ENCODE assay signal across 8 mouse cellular contexts in the genomic region with DNA sequence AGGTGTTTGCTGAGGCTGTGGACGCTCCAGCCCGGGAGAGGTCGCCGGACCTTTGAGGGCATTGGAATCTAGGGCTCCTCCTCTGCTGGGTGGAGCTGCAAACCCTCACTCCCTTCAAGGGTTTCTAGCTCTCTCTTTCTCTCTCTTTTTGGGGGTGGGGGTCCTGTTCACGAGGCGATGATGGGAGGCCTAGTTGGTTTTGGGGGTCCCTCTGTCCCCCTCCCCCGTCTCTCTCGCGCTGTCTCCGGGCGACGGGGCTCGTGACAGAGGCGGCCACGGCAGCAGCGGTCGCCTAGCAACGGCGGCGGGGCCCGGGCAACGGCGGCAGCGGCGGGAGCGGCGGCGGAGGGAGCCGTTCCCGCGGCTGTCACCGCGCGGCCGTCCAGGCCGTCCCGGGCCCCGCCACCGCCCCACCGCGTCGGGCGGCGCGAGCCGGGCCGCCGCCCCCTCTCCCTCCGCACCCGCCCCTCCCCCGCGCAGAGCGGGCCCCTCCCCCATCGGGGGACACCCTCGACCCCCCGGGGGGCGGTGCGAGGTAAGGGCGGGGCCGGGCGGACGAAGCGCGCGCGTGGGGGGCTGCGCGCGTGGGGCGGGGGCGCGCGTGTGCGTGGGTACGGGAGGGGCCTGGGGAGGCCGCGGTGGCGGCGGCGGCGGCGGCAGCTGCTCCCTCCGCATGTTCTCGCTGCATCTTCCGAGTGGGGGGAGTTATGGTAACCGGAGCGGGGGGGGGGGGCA. TPM values are rescaled to one million over a fixed set of nuclear protein-coding genes. Genes with fewer than 3 reads are reported as not detected.
DNase-seq lines count a peak whose midpoint lies in the region; ATAC-seq and TF ChIP-seq lines count a peak whose summit lies in the region.

No protein-coding gene starts in this region.

- peaks cover 8% of the 10 kb centered on the region; the same call in 1 of the 2 replicates for H3K36me3 ChIP-seq in forebrain, postnatal 0 days (ENCODE audit: insufficient read depth)
- H3K36me3 ChIP-seq in liver, embryonic 16.5 days (ENCODE audit: control insufficient read depth, insufficient read depth): no peaks in the 10 kb centered on the region

- WGBS in forebrain, postnatal 0 days: 2% methylated on average over 46 of the region's 87 CpGs
- 0% methylated on average over 32 of the region's 87 CpGs for WGBS in liver, embryonic 16.5 days (ENCODE audit: insufficient replicate concordance)
- under 1% methylated on average over 66 of the region's 87 CpGs for WGBS in olfactory bulb, adult 2 months

- no peak for TF ChIP-seq CTCF in forebrain, postnatal 0 days (IDR thresholded peaks at IDR 0.05; ENCODE audit: low read depth)
- TF ChIP-seq CTCF in olfactory bulb, adult 2 months (IDR thresholded peaks at IDR 0.05; ENCODE audit: insufficient read depth, low read depth, low read length): no peak

- TF ChIP-seq POLR2A in olfactory bulb, adult 2 months (IDR thresholded peaks at IDR 0.05; ENCODE audit: insufficient read depth, low read depth, low read length): 0 out of 2 replicates have a peak, but pooled peaks have one; percentile 14

- peak; percentile 34; the same call in 1 of the 2 replicates for ATAC-seq in forebrain, postnatal 0 days
- 0 out of 2 replicates have a peak, but pooled peaks have one; percentile 11 for ATAC-seq in liver, embryonic 16.5 days (ENCODE audit: low read depth)

- peak overlapping the region; percentile 74 for H3K4me2 ChIP-seq in forebrain, postnatal 0 days (ENCODE audit: low read depth)
- peak overlapping the region; percentile 100 for H3K4me2 ChIP-seq in liver, embryonic 16.5 days (ENCODE audit: low read depth, low read length)

- H3K4me3 ChIP-seq in forebrain, postnatal 0 days (ENCODE audit: low read depth, low read length): peak overlapping the region; percentile 70
- peak overlapping the region; percentile 69 for H3K4me3 ChIP-seq in liver, embryonic 16.5 days (ENCODE audit: low read depth, low read length)
- H3K4me3 ChIP-seq in olfactory bulb, adult 2 months (ENCODE audit: insufficient read depth, low read depth, low read length): peak overlapping the region; percentile 77

- H3K9me3 ChIP-seq in forebrain, postnatal 0 days (ENCODE audit: low read length): no peaks in the 10 kb centered on the region
- no peaks in the 10 kb centered on the region for H3K9me3 ChIP-seq in liver, embryonic 16.5 days (replicated peaks; ENCODE audit: control insufficient read depth, low read length)

- H3K4me1 ChIP-seq in forebrain, postnatal 0 days (ENCODE audit: insufficient read depth): peaks cover 51% of the 10 kb centered on the region
- H3K4me1 ChIP-seq in liver, embryonic 16.5 days (ENCODE audit: control insufficient read depth, low read depth, low read length): peaks cover 48% of the 10 kb centered on the region
- peaks cover 68% of the 10 kb centered on the region for H3K4me1 ChIP-seq in olfactory bulb, adult 2 months (ENCODE audit: control insufficient read depth, insufficient read depth, low read length)

- peak overlapping the region; percentile 92 for H3K27ac ChIP-seq in forebrain, postnatal 0 days (ENCODE audit: low read depth, low read length)
- 0 out of 2 replicates have a peak overlapping the region, but pooled peaks have one; percentile 7 for H3K27ac ChIP-seq in liver, embryonic 16.5 days (ENCODE audit: low read length)
- H3K27ac ChIP-seq in olfactory bulb, adult 2 months (ENCODE audit: insufficient read depth, low read depth, low read length): peak overlapping the region; percentile 92

- H3K9ac ChIP-seq in forebrain, postnatal 0 days: peak overlapping the region; percentile 75
- peak overlapping the region; percentile 69 for H3K9ac ChIP-seq in liver, embryonic 16.5 days (ENCODE audit: low read depth, low read length)

- H3K27me3 ChIP-seq in forebrain, postnatal 0 days (ENCODE audit: insufficient read depth, low read length): no peaks in the 10 kb centered on the region
- peaks cover 22% of the 10 kb centered on the region for H3K27me3 ChIP-seq in liver, embryonic 16.5 days (ENCODE audit: control insufficient read depth, insufficient read depth, low read depth, low read length)

- DNase-seq in urinary bladder, postnatal 25 days (ENCODE audit: low spot score): peak; percentile 57
- DNase-seq in urinary bladder, adult 2 months (ENCODE audit: low spot score): no peak
- peak; percentile 51 for DNase-seq in cerebellum, adult 8-10 months
- DNase-seq in forebrain, postnatal 0 days: peak; percentile 75
- peak; percentile 67 for DNase-seq in kidney, adult 18-20 months
- DNase-seq in c-Kit-positive CD71-positive TER-119-positive erythroid progenitor cells, embryonic 14.5 days (ENCODE audit: low spot score): no peak

RNA-seq across cellular contexts. Expression of gene Syngap1, which starts 7.4 kb away (rescaled TPM):
- 22.1 and 32.4 TPM in 2 replicates for polyA plus RNA-seq in urinary bladder, adult 2 months (2012; rRNA removed)
- total RNA-seq in forebrain, postnatal 0 days (2014; rRNA removed): 84.2 and 85.2 TPM in 2 replicates
- 3.1 and 5.0 TPM in 2 replicates for polyA plus RNA-seq in forebrain, postnatal 0 days (2015; fragmentation: Nextera tagmentation; extraction: Ambion mirVana)
- polyA plus RNA-seq in liver, embryonic 16.5 days (2015; fragmentation: Nextera tagmentation; extraction: Ambion mirVana): 0.21 and 0.33 TPM in 2 replicates
- polyA plus RNA-seq in olfactory bulb, adult 2 months (2012; ENCODE audit: insufficient read depth, insufficient read length, low replicate concordance, missing spikeins): 50.4 and 503 TPM in 2 replicates

RNA-seq across cellular contexts. Expression of gene Cuta, which starts 9.1 kb away (rescaled TPM):
- 122 and 145 TPM in 2 replicates for polyA plus RNA-seq in urinary bladder, adult 2 months (2012; rRNA removed)
- 44.4 and 44.9 TPM in 2 replicates for total RNA-seq in forebrain, postnatal 0 days (2014; rRNA removed)
- 147 and 158 TPM in 2 replicates for polyA plus RNA-seq in forebrain, postnatal 0 days (2015; fragmentation: Nextera tagmentation; extraction: Ambion mirVana)
- polyA plus RNA-seq in liver, embryonic 16.5 days (2015; fragmentation: Nextera tagmentation; extraction: Ambion mirVana): 73.9 and 80.2 TPM in 2 replicates
- not detected in 2 replicates for polyA plus RNA-seq in olfactory bulb, adult 2 months (2012; ENCODE audit: insufficient read depth, insufficient read length, low replicate concordance, missing spikeins)

RNA-seq across cellular contexts. Expression of gene Phf1, which starts 15.6 kb away (rescaled TPM):
- 51.2 and 65.3 TPM in 2 replicates for polyA plus RNA-seq in urinary bladder, adult 2 months (2012; rRNA removed)
- 35.4 and 38.9 TPM in 2 replicates for total RNA-seq in forebrain, postnatal 0 days (2014; rRNA removed)
- polyA plus RNA-seq in forebrain, postnatal 0 days (2015; fragmentation: Nextera tagmentation; extraction: Ambion mirVana): 20.4 and 24.1 TPM in 2 replicates
- polyA plus RNA-seq in liver, embryonic 16.5 days (2015; fragmentation: Nextera tagmentation; extraction: Ambion mirVana): 2.1 and 2.6 TPM in 2 replicates
- polyA plus RNA-seq in olfactory bulb, adult 2 months (2012; ENCODE audit: insufficient read depth, insufficient read length, low replicate concordance, missing spikeins): not detected in 2 replicates

RNA-seq across cellular contexts. Expression of gene Zbtb9, which starts 24.5 kb away (rescaled TPM):
- 8.4 and 9.4 TPM in 2 replicates for polyA plus RNA-seq in urinary bladder, adult 2 months (2012; rRNA removed)
- 20.9 and 22.5 TPM in 2 replicates for total RNA-seq in forebrain, postnatal 0 days (2014; rRNA removed)
- polyA plus RNA-seq in forebrain, postnatal 0 days (2015; fragmentation: Nextera tagmentation; extraction: Ambion mirVana): 4.2 and 6.8 TPM in 2 replicates
- polyA plus RNA-seq in liver, embryonic 16.5 days (2015; fragmentation: Nextera tagmentation; extraction: Ambion mirVana): 5.0 and 5.5 TPM in 2 replicates
- polyA plus RNA-seq in olfactory bulb, adult 2 months (2012; ENCODE audit: insufficient read depth, insufficient read length, low replicate concordance, missing spikeins): 109 TPM in 1 of 2 replicates, not detected in the other

RNA-seq across cellular contexts. Expression of gene Kifc5b, which starts 31.6 kb away (rescaled TPM):
- 1.7 and 1.8 TPM in 2 replicates for polyA plus RNA-seq in urinary bladder, adult 2 months (2012; rRNA removed)
- 1.0 and 3.3 TPM in 2 replicates for total RNA-seq in forebrain, postnatal 0 days (2014; rRNA removed)
- polyA plus RNA-seq in forebrain, postnatal 0 days (2015; fragmentation: Nextera tagmentation; extraction: Ambion mirVana): 0.74 and 1.5 TPM in 2 replicates
- 4.6 and 5.3 TPM in 2 replicates for polyA plus RNA-seq in liver, embryonic 16.5 days (2015; fragmentation: Nextera tagmentation; extraction: Ambion mirVana)
- polyA plus RNA-seq in olfactory bulb, adult 2 months (2012; ENCODE audit: insufficient read depth, insufficient read length, low replicate concordance, missing spikeins): not detected in 2 replicates

Comparison
In these comparisons a context has a peak if more than half of its experiments do, and no peak if none do; other contexts are left out.
1. DNase-seq: peak in urinary bladder, postnatal 25 days (single experiment), cerebellum, adult 8-10 months (single experiment), forebrain, postnatal 0 days (single experiment) and kidney, adult 18-20 months (single experiment); none in urinary bladder, adult 2 months (single experiment) and c-Kit-positive CD71-positive TER-119-positive erythroid progenitor cells, embryonic 14.5 days (single experiment).
2. H3K27ac ChIP-seq: peak in every context shown above with its lines; median percentile 92 in forebrain, postnatal 0 days; 92 in olfactory bulb, adult 2 months; 7 in liver, embryonic 16.5 days.
3. RNA of gene Cuta, which starts 9.1 kb away (polyA plus RNA-seq): 147 to 158 TPM in forebrain, postnatal 0 days, 122 to 145 TPM in urinary bladder, adult 2 months and 73.9 to 80.2 TPM in liver, embryonic 16.5 days; not detected in olfactory bulb, adult 2 months; every median in the first group is over 10 times any median in the second.
4. Peak in every context shown above with its lines, with median percentiles within 50 percentile points of each other: H3K4me3 ChIP-seq.